Mouse (Mus musculus): ENCODE data around the gene Diras1.

DNA sequence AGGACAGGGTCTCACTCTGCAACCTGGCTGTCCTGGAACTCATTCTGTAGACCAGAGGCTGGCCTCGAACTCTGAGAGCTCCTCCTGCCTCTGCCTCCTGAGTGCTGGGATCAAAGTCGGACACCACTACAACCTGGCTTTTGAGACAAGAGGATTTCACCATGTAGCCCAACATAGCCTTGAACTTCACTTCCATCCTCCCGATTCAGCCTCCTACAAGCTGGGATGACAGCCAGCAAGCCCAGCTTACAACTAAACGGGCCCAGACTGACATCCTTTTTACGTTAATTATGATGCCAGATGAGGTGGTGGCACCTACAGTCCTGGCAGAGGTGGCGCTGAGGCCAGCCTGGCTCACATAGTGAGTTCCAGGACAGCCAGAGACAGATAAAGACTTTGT lies 33.4 kb upstream of the Diras1 start:
- no peak for TF ChIP-seq CTCF (IDR thresholded peaks at IDR 0.05; ENCODE audit: low read depth)
- TF ChIP-seq EP300 (IDR thresholded peaks at IDR 0.05; ENCODE audit: low read depth), result no peak
